ENCODE assay signal across 26 mouse cellular contexts in genomic region chr5:105530576-105530975, GRCm38 (mm10). TPM values are rescaled to one million over a fixed set of nuclear protein-coding genes. Genes with fewer than 3 reads are reported as not detected.
A peak's percentile ranks its signal among the peaks of the same experiment; 100 is the strongest.
DNase-seq lines count a peak whose midpoint lies in the region; ATAC-seq and TF ChIP-seq lines count a peak whose summit lies in the region.
"Had no signal": no experiment of that assay in that cellular context is flagged by ENCODE, and none has a peak within 500 bp of the region (broad histone marks: within the 10 kb centered on the region; RNA-seq: fewer than 3 reads in every experiment).

No protein-coding gene starts in this region.

- no peaks in the 10 kb centered on the region for H3K9me3 ChIP-seq in heart, postnatal 0 days (replicated peaks; ENCODE audit: control insufficient read depth, low read length)
- no peaks in the 10 kb centered on the region for H3K9me3 ChIP-seq in lung, embryonic 14.5 days (ENCODE audit: low read depth, low read length)
- H3K9me3 ChIP-seq in midbrain, postnatal 0 days (ENCODE audit: low read length) = no peaks in the 10 kb centered on the region
- H3K9me3 ChIP-seq: G1E; hindbrain, embryonic 13.5 days; limb, embryonic 12.5 days; midbrain, embryonic 13.5 days had no signal

- H3K4me1 ChIP-seq in heart, postnatal 0 days (ENCODE audit: control insufficient read depth, insufficient read depth) = peaks cover 42% of the 10 kb centered on the region
- no peaks in the 10 kb centered on the region for H3K4me1 ChIP-seq in lung, embryonic 14.5 days (ENCODE audit: insufficient read depth)
- no peaks in the 10 kb centered on the region for H3K4me1 ChIP-seq in midbrain, postnatal 0 days (ENCODE audit: insufficient read depth, low read length)
- H3K4me1 ChIP-seq: limb, embryonic 12.5 days; midbrain, embryonic 13.5 days had no signal

- H3K9ac ChIP-seq in heart, postnatal 0 days (replicated peaks; ENCODE audit: low read depth, low read length) = no peak overlapping the region
- no peak overlapping the region for H3K9ac ChIP-seq in lung, embryonic 14.5 days
- no peak overlapping the region for H3K9ac ChIP-seq in midbrain, postnatal 0 days (replicated peaks; ENCODE audit: low read length, poor library complexity, severe bottlenecking)
- H3K9ac ChIP-seq: hindbrain, embryonic 13.5 days; limb, embryonic 12.5 days; midbrain, embryonic 13.5 days had no signal

- no peak for TF ChIP-seq EP300 in heart, postnatal 0 days (IDR thresholded peaks at IDR 0.05; ENCODE audit: low read depth)

- intact Hi-C loops in gastrocnemius, adult 2 months (cut with DNase I) = no loop called here
- intact Hi-C loops in heart, postnatal 36 days (cut with DNase I) = no loop called here

- H3K4me2 ChIP-seq in heart, postnatal 0 days (ENCODE audit: low read depth, low read length) = no peak overlapping the region
- no peak overlapping the region for H3K4me2 ChIP-seq in lung, embryonic 14.5 days
- no peak overlapping the region for H3K4me2 ChIP-seq in midbrain, postnatal 0 days (ENCODE audit: low read depth, low read length, poor library complexity, severe bottlenecking)
- H3K4me2 ChIP-seq: hindbrain, embryonic 13.5 days; limb, embryonic 12.5 days; midbrain, embryonic 13.5 days had no signal

- DNase-seq in gastrocnemius, adult 2 months = no peak
- DNase-seq in gastrocnemius, adult 8-10 months (ENCODE audit: low spot score in 2 of 2) = no peak
- peak; percentile 32 for DNase-seq in heart, postnatal 0 days (ENCODE audit: low spot score)
- no peak for DNase-seq in heart, postnatal 36 days
- DNase-seq in lung, embryonic 14.5 days = peak; percentile 49
- DNase-seq in lung, postnatal 14 days = no peak
- DNase-seq in lung, postnatal 36 days = peak; percentile 43
- no peak for DNase-seq in midbrain, postnatal 0 days (ENCODE audit: low spot score)
- DNase-seq: adrenal gland, postnatal 14 days; cerebellum, adult 11-12 months; cerebellum, postnatal 10 days; gastrocnemius, postnatal 10 days; kidney, adult 8-10 months; kidney, postnatal 14 days; layer of hippocampus, adult 9-11 months; retina, postnatal 1 day; right cerebral cortex, postnatal 14 days; thymus, postnatal 4 days had no signal

- peaks cover 11% of the 10 kb centered on the region; the same call in 1 of the 2 replicates for H3K36me3 ChIP-seq in heart, postnatal 0 days (replicated peaks; ENCODE audit: control insufficient read depth, insufficient read depth, low read length)
- no peaks in the 10 kb centered on the region for H3K36me3 ChIP-seq in lung, embryonic 14.5 days (ENCODE audit: insufficient read depth)
- H3K36me3 ChIP-seq in midbrain, postnatal 0 days (ENCODE audit: insufficient read depth, low read length) = 0 out of 2 replicates have a peak, but pooled peaks cover 4% of the 10 kb centered on the region

- no peaks in the 10 kb centered on the region for H3K27me3 ChIP-seq in heart, postnatal 0 days (ENCODE audit: control insufficient read depth, insufficient read depth, low read length)
- H3K27me3 ChIP-seq in lung, embryonic 14.5 days (ENCODE audit: insufficient read depth, low read length) = no peaks in the 10 kb centered on the region
- H3K27me3 ChIP-seq in midbrain, postnatal 0 days (ENCODE audit: insufficient read depth, low read length) = no peaks in the 10 kb centered on the region
- H3K27me3 ChIP-seq: hindbrain, embryonic 13.5 days; limb, embryonic 12.5 days; midbrain, embryonic 13.5 days had no signal

- 50% methylated on average over 6 of the region's 6 CpGs for WGBS in heart, postnatal 0 days
- WGBS in lung, embryonic 14.5 days = 62% methylated on average over 6 of the region's 6 CpGs
- 78% methylated on average over 6 of the region's 6 CpGs for WGBS in midbrain, postnatal 0 days

- ATAC-seq in heart, postnatal 0 days (ENCODE audit: insufficient read depth, low read depth) = no peak
- ATAC-seq in lung, embryonic 14.5 days (ENCODE audit: insufficient read depth) = peak; percentile 41
- no peak for ATAC-seq in midbrain, postnatal 0 days (ENCODE audit: low FRiP score)
- ATAC-seq: forebrain, embryonic 16.5 days; intestine, embryonic 16.5 days; midbrain, embryonic 13.5 days had no signal

- peak overlapping the region; percentile 56 for H3K27ac ChIP-seq in gastrocnemius, adult 2 months
- 0 out of 2 replicates have a peak overlapping the region, but pooled peaks have one; percentile 30 for H3K27ac ChIP-seq in heart, postnatal 0 days (ENCODE audit: low read depth)
- no peak overlapping the region for H3K27ac ChIP-seq in lung, embryonic 14.5 days (ENCODE audit: low read depth)
- H3K27ac ChIP-seq in midbrain, postnatal 0 days (ENCODE audit: low read depth, low read length) = no peak overlapping the region
- H3K27ac ChIP-seq: hindbrain, embryonic 13.5 days; limb, embryonic 12.5 days; macrophage; midbrain, embryonic 13.5 days had no signal

- no peak for TF ChIP-seq CTCF in gastrocnemius, adult 2 months (IDR thresholded peaks at IDR 0.05)
- no peak for TF ChIP-seq CTCF in heart, postnatal 0 days (IDR thresholded peaks at IDR 0.05; ENCODE audit: low read depth)
- TF ChIP-seq CTCF in lung, embryonic 14.5 days (IDR thresholded peaks at IDR 0.05; ENCODE audit: low read depth) = no peak
- TF ChIP-seq CTCF in midbrain, postnatal 0 days (IDR thresholded peaks at IDR 0.05) = no peak

- H3K4me3 ChIP-seq in gastrocnemius, adult 2 months = peak overlapping the region; percentile 29
- H3K4me3 ChIP-seq in heart, postnatal 0 days (ENCODE audit: low read depth, low read length) = no peak overlapping the region
- no peak overlapping the region for H3K4me3 ChIP-seq in lung, embryonic 14.5 days (ENCODE audit: low read depth, low read length)
- H3K4me3 ChIP-seq in midbrain, postnatal 0 days (ENCODE audit: low read depth, low read length) = no peak overlapping the region
- H3K4me3 ChIP-seq: erythroblast, embryonic 14.5 days; hindbrain, embryonic 13.5 days; limb, embryonic 12.5 days; midbrain, embryonic 13.5 days had no signal

RNA-seq across cellular contexts. Expression of gene Lrrc8c, which starts 11.4 kb away (rescaled TPM):
- total RNA-seq in gastrocnemius, adult 2 months (2021) = 10 to 100 TPM in 1 of 2 experiments, 1 to 10 TPM in 1; 8.1 to 17.0 TPM
- 1 to 10 TPM; 4.7 to 8.1 (median 5.5) TPM for total RNA-seq in gastrocnemius, adult 8-10 months (2022)
- 5.0 and 19.9 TPM in 2 replicates for total RNA-seq in heart, postnatal 0 days (2014; rRNA removed; ENCODE audit: low replicate concordance)
- 11.1 and 14.9 TPM in 2 replicates for polyA plus RNA-seq in heart, postnatal 0 days (2015; fragmentation: Nextera tagmentation; extraction: Ambion mirVana)
- 10 to 100 TPM; 25.3 to 29.8 TPM for total RNA-seq in heart, postnatal 36 days (2021)
- 23.4 and 24.7 TPM in 2 replicates for polyA plus RNA-seq in lung, embryonic 14.5 days (2014; fragmentation: Nextera tagmentation; extraction: Ambion mirVana)
- total RNA-seq in midbrain, postnatal 0 days (2014; rRNA removed) = 11.4 and 11.6 TPM in 2 replicates
- polyA plus RNA-seq in midbrain, postnatal 0 days (2015; fragmentation: Nextera tagmentation; extraction: Ambion mirVana) = 10.8 and 14.7 TPM in 2 replicates

Comparison
In these comparisons a context has a peak if more than half of its experiments do, and no peak if none do; other contexts are left out.
1. DNase-seq: peak in heart, postnatal 0 days (single experiment), lung, embryonic 14.5 days (single experiment) and lung, postnatal 36 days (single experiment); none in gastrocnemius, adult 2 months (single experiment), gastrocnemius, adult 8-10 months (0 of 2), heart, postnatal 36 days (0 of 2), lung, postnatal 14 days (single experiment) and midbrain, postnatal 0 days (single experiment).
2. H3K27ac ChIP-seq: peak in gastrocnemius, adult 2 months (single experiment) and heart, postnatal 0 days (single experiment); none in lung, embryonic 14.5 days (single experiment) and midbrain, postnatal 0 days (single experiment).